Mouse (Mus musculus): ENCODE measurements around the gene Myo7a.

Myo7a gene

GRCm38 (mm10) chr7:98142247-98142646 lies 22.9 kb upstream of the Myo7a start:
- no peak for DNase-seq

- DNase-seq: peak; percentile 82
Measured at GRCm38 (mm10) chr7:98141206-98141605, 21.9 kb upstream of the Myo7a start.

- no peak for DNase-seq
Measured at GRCm38 (mm10) chr7:98140597-98140996, 21.3 kb upstream of the Myo7a start.

- no peak for DNase-seq
Measured at GRCm38 (mm10) chr7:98139216-98139615, 19.9 kb upstream of the Myo7a start.

GRCm38 (mm10) chr7:98137995-98138394 lies 18.7 kb upstream of the Myo7a start:
- DNase-seq: no peak

- DNase-seq: no peak
Measured at GRCm38 (mm10) chr7:98137583-98137982, 18.3 kb upstream of the Myo7a start.

- no peak for DNase-seq
Measured at GRCm38 (mm10) chr7:98131751-98132150, 12.4 kb upstream of the Myo7a start.

- no peak for DNase-seq
Measured at GRCm38 (mm10) chr7:98125473-98125872, 6.1 kb upstream of the Myo7a start.

- DNase-seq: no peak
Measured at GRCm38 (mm10) chr7:98124701-98125100, 5.4 kb upstream of the Myo7a start.

- DNase-seq: no peak
Measured at GRCm38 (mm10) chr7:98121673-98122072, 2.3 kb upstream of the Myo7a start.

GRCm38 (mm10) chr7:98121241-98121640 lies 1.9 kb upstream of the Myo7a start:
- DNase-seq: no peak

GRCm38 (mm10) chr7:98120325-98120724 lies 1.0 kb upstream of the Myo7a start:
- DNase-seq: peak; percentile 70

GRCm38 (mm10) chr7:98119961-98120232 lies 573 bp upstream of the Myo7a start:
- DNase-seq: no peak

- DNase-seq: peak; percentile 95
Measured at GRCm38 (mm10) chr7:98117012-98117660, 2.2 kb downstream of the Myo7a start.

- DNase-seq: no peak
Measured at GRCm38 (mm10) chr7:98114656-98115055, 4.7 kb downstream of the Myo7a start.

GRCm38 (mm10) chr7:98111233-98111632 lies 8.1 kb downstream of the Myo7a start:
- no peak for DNase-seq

- DNase-seq: no peak
Measured at GRCm38 (mm10) chr7:98109771-98110170, 9.6 kb downstream of the Myo7a start.

- DNase-seq: no peak
Measured at GRCm38 (mm10) chr7:98108636-98109430, 10.5 kb downstream of the Myo7a start.

GRCm38 (mm10) chr7:98106272-98106671 lies 13.1 kb downstream of the Myo7a start:
- DNase-seq: peak; percentile 54

GRCm38 (mm10) chr7:98104481-98105435 lies 14.6 kb downstream of the Myo7a start:
- DNase-seq: peak; percentile 84

- no peak for DNase-seq
Measured at GRCm38 (mm10) chr7:98103942-98104292, 15.4 kb downstream of the Myo7a start.

GRCm38 (mm10) chr7:98103002-98103941 lies 16.1 kb downstream of the Myo7a start:
- DNase-seq: peak; percentile 72
